Mouse (Mus musculus): ENCODE data around the gene Resp18. TPM values are rescaled to one million over a fixed set of nuclear protein-coding genes. Genes with fewer than 3 reads are reported as not detected.

The Resp18 gene
- polyA plus RNA-seq, 1 experiment from 2014 or later = not detected

DNA sequence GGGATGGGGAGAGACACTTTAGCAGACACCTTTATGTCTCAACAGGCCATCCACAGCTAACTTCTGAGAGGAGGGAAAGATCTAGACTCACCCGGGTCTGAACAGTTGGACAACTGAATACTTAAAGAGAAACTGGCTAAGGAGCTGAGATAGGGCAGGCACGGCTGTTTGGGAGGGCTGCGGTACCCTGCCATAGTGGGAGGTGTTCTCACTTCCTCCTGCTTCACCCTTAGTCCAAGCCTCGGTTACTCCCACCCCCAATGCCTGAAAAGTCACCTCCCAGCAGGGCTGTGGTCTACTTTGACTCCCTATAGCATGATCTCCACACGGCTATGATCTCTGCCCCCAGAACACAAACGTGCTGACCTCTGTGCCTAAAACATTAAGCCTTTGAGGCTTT lies 54.7 kb downstream of the Resp18 start:
- DNase-seq (ENCODE audit: low read depth, low spot score) (no peak), ATAC-seq (no peak)
- H3K27me3 ChIP-seq = no peaks in the 10 kb centered on the region
- ChIA-PET CTCF (no interaction called here), POLR2A (interaction anchor here (1.4 kb wide), 1 partner anchor 13 kb away, joined by 4 read pairs; the partner anchor contains the start of gene Dnajb2)
- in situ Hi-C loops (cut with MboI; ENCODE audit: low pct_unique_long_range_greater_than_20kb) = no loop called here
- TF ChIP-seq CTCF (IDR thresholded peaks at IDR 0.05) = no peak

DNA sequence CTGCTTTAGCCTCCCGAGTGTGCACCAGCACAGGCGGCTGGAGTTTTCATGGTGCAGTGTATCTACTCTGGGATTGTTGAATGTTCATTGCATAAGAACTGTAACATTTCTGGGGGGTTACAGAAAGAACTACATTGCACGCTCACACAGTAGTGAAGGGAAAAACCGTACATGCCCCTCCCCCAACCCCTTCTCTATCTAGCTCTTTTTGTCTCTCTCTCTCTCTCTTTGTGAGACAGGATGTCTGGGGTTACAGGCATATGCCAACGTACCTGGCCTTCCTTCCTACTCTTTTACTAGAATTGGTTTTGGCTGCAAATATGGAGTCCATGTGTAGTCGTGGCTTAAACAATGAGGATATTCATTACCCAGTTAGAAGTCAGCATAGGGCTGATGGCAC lies 55.3 kb downstream of the Resp18 start:
- ATAC-seq (no peak), DNase-seq (ENCODE audit: low read depth, low spot score) (no peak)
- no peaks in the 10 kb centered on the region for H3K27me3 ChIP-seq
- CTCF ChIA-PET = no interaction called here
- in situ Hi-C loops (cut with MboI; ENCODE audit: low pct_unique_long_range_greater_than_20kb) = no loop called here
- POLR2A ChIA-PET = interaction anchor here (1.4 kb wide), 1 partner anchor 13 kb away, joined by 4 read pairs; the partner anchor contains the start of gene Dnajb2
- TF ChIP-seq CTCF (IDR thresholded peaks at IDR 0.05) = no peak

Other genes starting within 250 kb of the Resp18 start
- gene Nhej1, start 153.2 kb downstream of the Resp18 start, polyA plus RNA-seq (2021) = 7.0 TPM
- gene Slc23a3, start 144.5 kb downstream of the Resp18 start, polyA plus RNA-seq (2021) = 0.12 TPM
- gene Cnppd1, start 135.7 kb downstream of the Resp18 start, polyA plus RNA-seq (2021) = 64.4 TPM
- 107 TPM for gene Retreg2, start 135.6 kb downstream of the Resp18 start, polyA plus RNA-seq (2021)
- 27.0 TPM for gene Zfand2b, start 109.8 kb downstream of the Resp18 start, polyA plus RNA-seq (2021)
- gene Abcb6, start 98.0 kb downstream of the Resp18 start, polyA plus RNA-seq (2021) = 25.9 TPM
- gene Ankzf1, start 86.3 kb downstream of the Resp18 start, polyA plus RNA-seq (2021) = 28.5 TPM
- 33.2 TPM for gene Atg9a, start 86.2 kb downstream of the Resp18 start, polyA plus RNA-seq (2021)
- gene Glb1l, start 67.6 kb downstream of the Resp18 start, polyA plus RNA-seq (2021) = 30.9 TPM
- 181 TPM for gene Stk16, start 67.6 kb downstream of the Resp18 start, polyA plus RNA-seq (2021)
- 200 TPM for gene Tuba4a, start 58.5 kb downstream of the Resp18 start, polyA plus RNA-seq (2021)
- gene A630095N17Rik, start 46.3 kb downstream of the Resp18 start, polyA plus RNA-seq (2021) = 0.15 TPM
- 54.1 TPM for gene Dnajb2, start 42.0 kb downstream of the Resp18 start, polyA plus RNA-seq (2021)
- gene Ptprn, start 13.9 kb downstream of the Resp18 start, polyA plus RNA-seq (2021) = 0.33 TPM
- 151 TPM for gene Dnpep, start 39.6 kb upstream of the Resp18 start, polyA plus RNA-seq (2021)
- 0.23 TPM for gene Des, start 81.9 kb upstream of the Resp18 start, polyA plus RNA-seq (2021)
- gene Speg, start 96.9 kb upstream of the Resp18 start, polyA plus RNA-seq (2021) = 73.0 TPM
- gene Gmppa, start 157.5 kb upstream of the Resp18 start, polyA plus RNA-seq (2021) = 76.8 TPM
- gene Asic4, start 172.0 kb upstream of the Resp18 start, polyA plus RNA-seq (2021) = 0.04 TPM
- gene Chpf, start 200.9 kb upstream of the Resp18 start, polyA plus RNA-seq (2021) = 65.0 TPM
- gene Tmem198, start 201.1 kb upstream of the Resp18 start, polyA plus RNA-seq (2021) = 1.7 TPM
- 33.3 TPM for gene Obsl1, start 228.0 kb upstream of the Resp18 start, polyA plus RNA-seq (2021)
- gene Inha, start 228.7 kb upstream of the Resp18 start, polyA plus RNA-seq (2021) = 5.7 TPM
- 22.7 TPM for gene Stk11ip, start 243.1 kb upstream of the Resp18 start, polyA plus RNA-seq (2021)

Measured in Patski (cell line).